Mouse (Mus musculus): ENCODE measurements around the gene Myo1b.

Myo1b gene

DNA sequence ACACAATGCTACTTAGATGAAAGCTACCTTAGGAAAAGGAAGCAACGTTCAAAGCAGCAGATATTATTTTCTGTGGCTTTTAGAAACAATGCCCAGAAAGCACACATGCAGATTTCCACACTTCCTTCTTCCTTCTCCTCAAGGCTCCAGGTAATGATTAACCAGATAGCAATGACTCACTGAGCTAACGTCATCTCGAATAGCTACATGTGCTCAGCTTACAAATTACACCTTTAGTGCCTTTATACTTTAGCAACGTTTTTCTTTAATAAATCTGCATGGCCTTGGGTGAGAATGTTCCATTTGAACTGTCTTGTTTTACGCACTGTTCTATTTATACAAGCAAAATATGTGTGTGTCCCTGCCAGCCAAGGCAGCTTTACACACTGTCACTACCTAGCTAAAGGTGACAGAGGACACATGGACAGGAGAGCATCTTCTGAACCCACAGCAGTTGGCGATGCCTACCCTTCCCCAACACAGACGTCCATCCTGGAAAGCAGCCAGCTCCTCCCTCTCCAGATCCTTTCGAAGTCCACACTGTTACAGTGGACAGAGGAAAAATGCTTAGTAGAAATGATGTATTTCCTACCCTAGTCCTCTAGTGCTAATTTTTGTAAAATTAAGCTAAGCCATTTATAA lies 66.2 kb downstream of the Myo1b start:
- no peak for DNase-seq (ENCODE audit: low spot score)

DNA sequence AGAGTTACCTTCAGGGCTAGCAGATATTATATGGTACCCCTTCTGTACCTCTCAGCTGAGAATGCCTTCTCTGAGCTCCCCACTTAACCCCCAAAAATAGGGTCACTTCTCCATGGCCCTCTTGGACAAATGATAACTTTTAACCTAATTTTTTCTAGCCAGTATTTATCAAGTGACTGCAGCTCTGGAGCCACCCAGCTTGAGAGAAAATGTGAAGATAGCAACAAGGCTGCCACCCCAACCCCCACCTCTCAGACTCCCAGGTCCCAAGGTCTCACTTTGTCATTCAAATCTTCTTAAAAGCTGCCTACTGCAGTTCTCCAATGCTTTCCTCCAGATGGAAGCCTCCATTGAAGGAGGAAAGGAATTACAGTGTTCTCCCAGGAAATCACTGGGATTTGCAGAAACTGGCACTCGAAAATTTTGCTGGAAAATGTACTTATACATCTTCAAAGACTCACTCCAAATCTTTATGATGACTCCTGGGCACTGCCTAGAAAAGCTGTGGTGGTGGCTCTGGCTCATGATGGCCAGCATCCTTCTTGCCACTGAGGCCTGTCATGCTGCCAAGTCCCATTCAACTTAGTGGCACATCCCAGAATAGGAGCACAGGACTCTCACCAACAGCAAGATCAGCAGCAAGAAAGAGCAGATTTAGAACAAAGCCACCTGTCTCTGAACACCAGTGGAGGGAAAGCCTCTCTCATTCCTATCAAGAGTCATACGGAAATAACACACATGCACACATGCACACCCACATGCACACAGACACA lies 70.4 kb downstream of the Myo1b start:
- no peak for DNase-seq (ENCODE audit: low spot score)

DNA sequence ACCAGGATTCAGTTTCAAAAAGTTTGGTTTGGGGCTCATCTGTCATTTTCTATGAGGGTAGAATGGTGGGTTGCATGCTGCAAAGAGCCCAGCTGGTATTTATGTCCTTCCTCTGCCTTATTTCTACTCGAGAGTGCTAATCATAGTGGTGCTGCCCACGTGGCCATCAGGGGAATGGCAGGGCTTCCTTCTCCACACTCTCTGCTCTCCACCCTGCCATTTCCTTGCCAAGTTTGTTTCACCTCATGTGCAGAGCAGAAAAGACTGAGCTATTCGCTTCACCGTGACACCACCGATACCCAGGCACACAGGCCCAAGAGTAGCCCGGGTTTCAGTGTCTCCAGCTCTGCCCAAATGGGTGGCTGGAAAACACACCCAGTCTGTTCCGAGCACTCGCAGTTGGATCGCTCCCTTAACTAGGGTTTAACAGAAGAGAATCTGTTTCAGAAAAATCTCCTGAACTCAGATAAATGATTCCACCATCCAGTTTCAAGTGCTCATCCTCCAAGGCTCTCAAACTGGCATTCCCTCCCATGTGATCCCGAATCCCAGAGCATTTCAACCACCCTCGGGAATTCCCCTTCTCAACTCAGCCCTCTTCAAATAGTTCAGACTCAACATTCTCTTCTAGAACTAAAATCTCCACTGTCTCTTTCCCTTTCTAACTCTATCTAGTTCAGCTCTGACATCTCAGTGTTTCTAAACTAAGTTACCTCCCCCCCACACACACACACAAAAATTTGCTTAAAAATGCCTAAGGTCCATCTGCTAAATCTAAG lies 77.8 kb downstream of the Myo1b start:
- no peak for DNase-seq (ENCODE audit: low spot score)

DNA sequence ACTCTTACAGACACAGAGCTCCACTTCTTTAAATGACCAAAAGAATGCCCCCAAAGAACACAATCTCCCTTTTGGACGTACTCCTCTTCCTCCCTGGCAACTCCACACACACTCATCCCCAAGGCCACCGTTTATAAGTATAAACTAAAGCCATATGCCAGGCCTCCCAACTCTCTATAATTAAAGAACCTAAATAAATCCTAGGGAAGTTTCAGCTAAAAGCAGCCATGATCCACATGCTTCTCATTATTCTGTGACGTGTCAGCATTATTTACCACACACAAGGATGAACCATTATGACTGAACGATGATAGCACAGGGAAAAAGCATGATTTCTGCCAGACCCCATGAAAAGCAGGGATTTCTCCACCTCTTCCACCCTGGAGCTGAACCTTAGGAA lies 78.6 kb downstream of the Myo1b start:
- DNase-seq (ENCODE audit: low spot score), result no peak

DNA sequence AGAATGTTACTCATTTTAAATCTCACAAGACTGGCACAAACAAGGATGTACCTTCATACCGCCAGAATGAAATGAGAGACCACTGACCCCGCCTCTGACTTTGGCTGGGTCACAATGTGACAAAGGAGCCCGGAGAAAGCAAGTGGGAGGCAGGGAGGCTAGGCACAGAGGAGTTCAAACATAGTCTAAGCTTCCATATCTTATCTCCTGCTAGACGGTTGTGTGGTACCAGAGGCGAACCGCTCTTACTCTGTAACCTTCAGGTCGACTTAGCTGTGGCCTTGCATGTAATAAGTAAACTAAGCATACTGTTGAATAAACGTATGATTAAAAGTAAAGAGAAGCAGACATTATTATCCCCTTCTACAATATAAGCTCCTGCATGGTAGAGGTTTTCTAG lies 80.1 kb downstream of the Myo1b start:
- DNase-seq (ENCODE audit: low spot score), result no peak

DNA sequence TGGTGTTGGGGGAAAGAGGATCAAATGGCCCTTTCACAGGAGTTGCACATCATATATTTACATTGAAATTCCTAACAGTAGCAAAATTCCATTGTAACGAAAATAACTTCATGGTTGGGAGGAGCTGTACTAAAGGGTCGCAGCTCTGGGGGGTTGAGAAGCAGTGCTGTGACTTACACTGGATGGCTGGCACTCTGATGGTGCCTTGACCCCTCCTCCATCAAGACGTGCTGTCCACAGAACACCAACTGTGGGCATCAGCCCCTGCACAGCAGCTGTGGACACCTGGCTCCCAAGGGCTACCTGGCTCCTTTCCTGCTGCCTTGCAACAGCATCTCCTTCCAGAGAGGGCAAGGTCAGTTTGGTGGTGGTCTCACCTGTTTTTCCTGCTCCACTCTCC lies 81.8 kb downstream of the Myo1b start:
- DNase-seq (ENCODE audit: low spot score), result no peak

DNA sequence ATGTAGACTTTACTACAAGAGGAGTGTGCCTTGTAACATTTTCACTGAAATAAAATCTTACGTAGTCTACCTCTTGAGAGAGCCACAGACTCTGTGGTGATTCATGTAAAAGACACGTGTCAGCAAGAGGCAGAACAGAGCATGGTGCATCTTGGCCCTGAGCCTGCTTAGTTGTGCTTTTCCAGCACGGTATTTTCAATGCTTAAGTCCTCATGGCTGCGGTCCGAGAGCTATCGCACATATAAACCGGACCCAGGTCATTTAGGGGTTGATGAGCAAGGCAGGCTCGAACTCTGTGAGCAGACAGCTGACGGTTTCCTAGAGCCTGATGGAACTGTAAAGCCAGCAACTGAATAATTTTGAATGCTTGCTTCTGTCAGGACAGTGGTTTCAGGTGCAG lies 86.5 kb downstream of the Myo1b start:
- DNase-seq (ENCODE audit: low spot score), result no peak

DNA sequence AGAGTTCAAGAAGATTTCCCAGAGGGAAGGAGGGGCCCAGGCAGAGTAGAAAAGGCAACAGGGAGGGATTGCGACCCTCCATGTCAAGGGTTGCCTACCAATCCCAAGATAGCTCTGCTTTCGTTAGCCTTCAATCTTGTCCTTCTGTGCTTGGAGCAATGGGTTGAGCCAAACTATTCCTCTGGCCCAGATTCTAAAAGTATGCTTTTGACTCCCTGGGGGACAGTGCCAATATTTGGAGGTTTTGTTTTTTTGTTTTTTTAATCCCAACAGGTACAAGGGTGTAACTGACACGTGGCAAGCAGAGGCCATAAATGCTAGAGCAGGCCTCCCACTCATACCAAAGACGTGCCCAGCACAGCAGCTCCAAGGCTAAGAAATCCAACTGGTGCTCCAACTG lies 93.3 kb downstream of the Myo1b start:
- no peak for DNase-seq (ENCODE audit: low spot score)

DNA sequence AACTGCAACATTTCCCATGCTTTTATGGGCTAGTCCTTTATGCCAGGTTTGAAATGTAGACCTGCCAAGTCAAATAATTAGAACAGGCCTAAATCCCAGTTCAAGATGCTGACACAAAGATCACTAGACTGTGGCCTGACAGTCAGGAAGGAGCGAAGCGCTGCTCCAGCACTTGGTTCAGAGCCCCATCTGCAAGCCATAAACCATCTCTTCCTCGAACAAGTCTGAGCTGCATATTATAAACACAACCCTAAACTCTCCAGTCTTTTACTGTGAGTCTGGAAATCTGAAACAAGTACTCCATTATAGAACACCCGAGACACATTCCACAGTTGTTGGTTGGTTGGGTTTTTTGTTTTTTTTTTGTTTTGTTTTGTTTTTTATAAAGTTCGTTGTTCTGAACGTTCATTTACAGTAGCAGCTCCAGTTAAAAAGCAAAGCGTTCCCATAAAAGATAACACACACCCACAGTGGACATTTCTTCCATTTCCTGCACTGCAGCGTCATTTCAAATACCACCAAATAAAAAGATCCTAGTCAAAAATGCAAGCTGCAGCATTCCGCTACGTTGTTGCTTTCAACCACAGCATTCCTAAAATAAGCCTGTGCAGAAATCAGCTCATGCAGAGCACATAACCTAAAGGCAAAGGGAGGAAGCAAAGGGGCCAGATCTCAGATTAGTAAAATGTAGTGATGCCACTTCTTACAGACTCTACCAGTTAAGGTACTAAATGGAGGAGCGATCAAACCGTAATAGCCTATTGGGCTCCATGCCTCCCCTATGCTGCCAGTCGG lies 94.0 kb downstream of the Myo1b start:
- no peak for DNase-seq (ENCODE audit: low spot score)

DNA sequence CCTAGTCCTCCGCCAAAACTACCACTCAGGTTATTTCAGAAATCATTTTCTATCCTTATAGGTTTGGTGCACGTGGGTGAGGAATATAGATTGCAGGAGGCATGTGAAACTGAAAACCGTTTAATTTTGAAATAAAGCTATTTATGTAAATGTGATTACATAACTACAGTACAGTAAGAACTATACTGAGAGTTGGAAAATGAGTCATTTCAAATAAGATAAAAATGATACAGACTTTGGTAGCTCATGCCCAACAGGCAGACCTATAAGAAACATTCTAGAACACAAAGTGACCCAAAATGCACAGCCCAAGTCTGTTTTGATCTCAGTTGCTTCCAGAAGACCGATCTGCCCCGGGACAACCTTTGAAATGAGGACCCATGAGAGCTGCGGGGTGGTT lies 95.4 kb downstream of the Myo1b start:
- no peak for DNase-seq (ENCODE audit: low spot score)

DNA sequence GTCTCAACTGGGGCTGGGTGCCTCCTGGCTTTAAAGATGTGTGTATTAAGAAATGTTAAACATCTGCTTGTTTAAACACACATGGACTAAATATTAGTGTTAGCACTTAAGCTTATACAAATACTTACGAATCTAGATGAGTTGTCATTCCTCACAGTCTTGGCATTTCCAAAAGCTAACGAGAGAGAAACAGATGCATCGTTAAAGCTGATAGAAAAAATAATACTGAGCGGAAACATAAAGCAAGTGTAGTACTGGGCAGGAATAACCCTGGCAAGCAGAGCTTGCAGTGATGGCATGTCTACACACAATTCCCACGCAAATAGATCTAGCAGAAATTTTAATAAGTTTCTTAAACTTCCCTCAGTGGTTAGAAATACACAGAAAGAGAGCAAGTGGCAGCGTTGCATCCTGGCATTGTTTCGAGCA lies 95.8 kb downstream of the Myo1b start:
- no peak for DNase-seq (ENCODE audit: low spot score)

DNA sequence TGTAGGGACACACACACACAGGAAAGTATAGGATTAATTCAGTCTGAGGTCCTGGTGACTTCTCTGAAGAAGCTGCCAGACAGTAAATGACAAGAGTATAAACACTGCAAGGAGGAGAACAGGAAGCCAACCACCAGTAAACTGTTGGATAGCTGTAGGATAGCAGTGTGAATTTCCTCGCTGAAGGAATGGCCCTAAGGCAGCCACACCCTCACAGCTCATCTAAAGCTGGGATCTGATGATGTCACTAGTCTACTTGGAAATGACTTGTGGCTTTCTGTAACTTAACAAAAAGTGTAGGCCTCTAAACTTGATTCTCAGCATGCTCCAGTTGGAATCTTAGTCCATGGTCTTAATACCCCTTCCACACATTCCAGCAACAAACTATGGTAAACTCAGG lies 100.2 kb downstream of the Myo1b start:
- no peak for DNase-seq (ENCODE audit: low spot score)

DNA sequence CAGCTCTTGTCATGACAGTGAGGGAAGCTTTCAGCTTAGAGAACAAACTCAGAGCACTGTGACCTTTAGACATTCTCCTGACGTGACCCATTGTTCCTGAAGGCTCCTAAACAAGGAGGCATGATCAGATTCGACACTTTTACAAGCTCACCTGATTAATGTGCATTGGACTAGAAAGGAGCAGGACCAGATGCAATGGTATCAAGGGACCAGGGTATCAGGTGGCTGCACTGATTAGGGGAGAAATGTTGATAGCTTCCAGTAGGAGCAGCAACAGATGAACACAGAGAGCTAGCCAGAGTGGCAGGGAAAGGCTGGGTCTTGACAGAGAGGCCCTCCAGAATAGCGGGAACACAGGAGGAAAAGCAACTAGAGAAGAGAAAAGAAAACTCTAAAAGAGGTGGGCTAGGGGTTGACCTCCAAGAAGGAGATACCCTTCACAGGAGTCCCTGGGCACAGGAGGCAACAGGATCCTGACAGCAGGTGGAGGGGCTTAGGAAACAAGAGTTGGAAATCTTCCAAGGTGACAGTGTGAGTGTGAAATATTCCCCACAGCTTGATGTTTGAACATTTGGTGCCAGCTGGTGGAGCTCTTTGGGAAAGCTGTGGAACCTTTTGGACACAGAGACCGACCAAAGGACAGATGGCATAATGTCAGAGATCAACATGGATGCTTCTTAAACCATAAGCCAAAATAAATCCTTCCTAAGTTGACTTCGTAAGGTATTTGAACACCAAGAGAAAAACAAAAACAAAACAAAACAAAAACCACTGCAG lies 100.8 kb downstream of the Myo1b start:
- no peak for DNase-seq (ENCODE audit: low spot score)

DNA sequence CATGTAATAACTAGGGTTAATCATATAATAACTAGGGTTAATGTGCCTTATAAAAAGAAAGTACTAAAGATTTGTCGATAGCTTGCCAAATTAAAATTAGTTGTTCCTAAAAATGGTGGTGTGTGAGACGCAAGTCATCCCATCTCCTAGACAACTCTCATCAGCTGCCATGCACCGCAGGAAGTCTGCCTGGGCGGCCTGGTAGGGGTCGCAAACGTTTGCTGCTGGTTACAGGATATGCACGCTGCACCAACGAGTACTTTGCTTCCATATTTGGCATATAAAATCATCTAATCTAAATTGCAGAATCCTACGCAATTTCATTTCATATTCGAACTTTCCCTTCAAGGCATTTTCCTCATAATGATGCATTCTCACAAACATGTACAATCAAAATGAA lies 107.0 kb downstream of the Myo1b start:
- DNase-seq (ENCODE audit: low spot score), result no peak

DNA sequence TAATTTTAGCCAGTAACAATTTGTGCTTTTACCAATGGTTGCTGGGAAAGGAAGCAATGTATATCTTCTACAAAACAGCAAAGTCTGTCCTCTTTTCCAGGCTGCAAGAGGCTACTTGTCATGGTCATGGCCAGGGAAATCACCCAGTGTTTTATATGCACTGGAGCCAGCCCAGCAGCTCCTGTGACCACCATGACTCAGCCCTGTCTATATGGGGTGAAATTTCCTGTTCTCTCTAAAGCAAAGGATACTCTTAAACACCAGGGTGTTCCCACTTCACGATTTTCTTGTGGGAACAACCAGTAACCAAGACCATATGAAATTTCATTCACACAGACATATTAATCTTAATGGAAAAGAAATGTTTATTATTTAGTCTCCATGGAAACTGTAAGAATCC lies 107.6 kb downstream of the Myo1b start:
- DNase-seq (ENCODE audit: low spot score), result no peak

DNA sequence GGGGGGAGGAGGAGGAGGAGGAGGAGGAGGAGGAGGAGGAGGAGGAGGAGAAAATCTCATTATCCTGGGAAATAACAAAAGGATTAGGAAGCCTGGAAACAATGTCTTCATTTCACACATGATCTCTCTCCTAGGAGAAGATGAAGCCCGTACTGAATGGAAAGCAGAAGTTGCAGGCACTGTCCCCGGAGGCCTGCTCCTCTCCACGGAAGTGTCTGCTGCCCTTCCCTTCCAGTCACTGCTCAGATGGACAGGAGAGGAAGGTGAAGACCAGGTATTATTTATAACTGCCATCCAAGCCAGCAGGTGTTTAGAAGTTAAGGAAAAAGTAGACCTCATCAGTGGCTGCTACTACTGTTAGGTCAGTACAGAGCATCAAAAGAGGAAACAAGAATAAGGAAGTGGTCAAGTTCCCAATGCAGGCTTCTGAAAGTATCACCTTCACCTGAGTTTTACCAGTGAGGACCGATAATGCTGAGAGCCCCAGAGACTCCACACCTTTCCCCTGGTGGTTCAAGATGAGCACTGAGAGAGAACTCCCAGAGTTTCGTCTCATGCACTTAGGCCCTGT lies 110.7 kb downstream of the Myo1b start:
- no peak for DNase-seq (ENCODE audit: low spot score)

DNA sequence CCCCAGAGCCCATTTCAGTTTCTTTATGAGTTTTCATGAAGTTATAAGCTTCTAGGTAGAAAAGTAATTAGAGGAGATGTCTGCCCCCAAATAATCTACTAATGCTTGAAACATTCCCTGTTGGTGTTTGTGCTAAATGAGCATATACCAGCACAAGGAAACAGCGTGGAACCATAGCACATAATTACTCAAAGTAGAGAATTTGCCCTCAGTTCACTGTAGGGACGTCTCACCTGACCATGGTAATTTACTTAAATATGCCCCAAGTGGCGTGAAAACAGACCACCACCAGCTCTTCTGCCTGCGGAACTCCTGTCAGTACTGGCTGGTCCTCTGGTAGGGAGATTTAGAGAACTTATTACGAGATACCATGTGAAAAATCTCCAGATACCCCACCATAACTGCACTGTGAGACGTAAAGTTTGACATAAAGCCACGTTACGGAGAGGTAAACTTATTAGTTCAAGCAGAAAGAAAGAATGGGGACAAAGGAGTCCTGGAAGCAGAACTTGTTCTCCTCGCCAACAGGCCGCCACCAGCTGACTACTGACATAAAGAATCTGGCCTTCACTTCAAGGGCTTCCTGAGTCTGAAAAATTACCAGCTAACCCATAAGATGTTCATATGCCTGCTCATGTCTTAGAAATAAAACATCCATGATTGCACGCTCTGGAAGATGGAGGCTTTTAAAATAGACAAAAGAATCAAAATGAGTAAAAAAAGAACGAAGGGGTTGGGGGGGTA lies 111.4 kb downstream of the Myo1b start:
- DNase-seq (ENCODE audit: low spot score), result no peak

DNA sequence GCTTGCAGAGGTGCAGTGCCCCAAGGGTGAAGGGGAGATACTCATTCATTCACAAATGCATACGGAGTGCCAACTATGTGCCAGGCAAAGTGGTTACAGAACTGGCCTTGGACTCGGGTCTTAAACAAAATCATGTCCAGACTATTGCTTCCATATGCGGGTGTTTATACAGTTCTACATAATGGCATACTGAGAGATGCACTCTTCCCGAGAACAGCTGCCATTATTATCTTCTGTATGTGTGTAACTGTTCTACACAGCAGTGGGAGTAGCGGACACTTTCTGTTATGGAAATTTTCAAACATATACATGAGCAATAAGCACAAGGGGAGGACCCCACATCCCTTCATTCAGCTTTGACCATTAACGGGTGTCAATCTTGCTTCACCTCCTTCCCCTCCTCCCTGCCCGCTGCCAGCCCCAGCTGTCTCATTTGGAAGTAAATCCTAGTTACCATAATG lies 117.8 kb downstream of the Myo1b start:
- no peak for DNase-seq (ENCODE audit: low spot score)

DNA sequence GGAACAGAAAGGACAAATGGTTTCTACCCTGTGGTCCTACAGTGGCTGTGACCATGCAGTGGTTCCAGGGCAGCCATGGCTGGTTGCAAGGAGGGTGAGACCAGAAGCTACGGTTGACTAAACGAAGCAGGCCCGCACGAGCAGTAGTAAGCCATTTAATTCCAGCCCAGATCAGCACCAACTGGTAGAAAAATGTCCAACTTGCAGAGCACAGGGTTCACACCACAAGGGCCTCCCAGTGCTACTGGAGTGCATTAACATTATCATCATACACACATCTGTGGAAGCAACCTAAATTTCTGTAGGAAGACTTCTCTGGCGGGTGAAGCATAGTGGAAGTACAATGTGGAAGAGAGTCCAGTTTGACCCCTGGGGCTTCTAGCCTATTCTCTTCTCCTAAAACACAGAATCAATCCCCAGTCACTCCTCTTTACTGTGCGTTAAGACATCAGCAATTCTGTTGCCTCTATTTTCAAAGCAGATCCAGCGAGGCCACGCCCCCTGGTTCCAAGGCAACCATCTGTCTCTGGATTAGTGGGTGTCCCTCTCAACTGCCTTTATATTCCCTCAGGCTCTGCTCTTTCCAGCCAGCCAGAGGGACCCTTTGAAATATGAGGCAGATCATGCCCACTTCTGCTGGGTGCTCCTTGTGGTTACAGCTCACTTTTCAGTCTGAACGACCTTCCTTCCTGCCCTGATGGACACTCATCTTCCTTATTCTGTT lies 120.1 kb downstream of the Myo1b start:
- peak; percentile 30 for DNase-seq (ENCODE audit: low spot score)

DNA sequence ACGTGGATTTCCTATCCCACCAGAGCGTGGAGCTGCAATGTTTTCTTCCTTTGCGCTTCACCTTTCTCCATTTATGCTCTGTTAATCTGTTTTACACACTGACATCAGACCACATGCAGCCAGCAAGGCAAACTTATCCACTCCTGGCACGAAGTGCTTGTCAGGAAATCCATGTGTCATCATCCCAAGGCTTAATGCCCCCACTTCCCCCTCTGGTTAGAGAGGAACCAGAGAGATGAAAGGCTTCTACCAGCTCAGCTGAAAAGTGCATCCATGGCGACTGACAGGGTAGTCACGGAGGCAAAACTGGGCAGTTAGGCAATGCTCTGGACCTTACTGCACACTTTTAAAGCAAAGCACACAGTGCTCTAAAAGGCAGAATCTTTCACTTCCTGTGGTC lies 126.6 kb downstream of the Myo1b start:
- no peak for DNase-seq (ENCODE audit: low spot score)

Data from layer of hippocampus, adult 11-12 months (tissue).